In genomic region chr5:116004271-116004670, GRCm38 (mm10) we compare ENCODE assay signal across 17 mouse cellular contexts. TPM values are rescaled to one million over a fixed set of nuclear protein-coding genes. Genes with fewer than 3 reads are reported as not detected.
A peak's percentile ranks its signal among the peaks of the same experiment; 100 is the strongest.
DNase-seq lines count a peak whose midpoint lies in the region; ATAC-seq and TF ChIP-seq lines count a peak whose summit lies in the region.
"Had no signal": no experiment of that assay in that cellular context is flagged by ENCODE, and none has a peak within 500 bp of the region (broad histone marks: within the 10 kb centered on the region; RNA-seq: fewer than 3 reads in every experiment).

No protein-coding gene starts in this region.

- DNase-seq in hindbrain, embryonic 11.5 days (ENCODE audit: low spot score): no peak
- no peak for DNase-seq in midbrain, embryonic 14.5 days
- no peak for DNase-seq in midbrain, embryonic 11.5 days (ENCODE audit: low spot score, missing footprints)
- DNase-seq in layer of hippocampus, adult 2 months (ENCODE audit: low spot score in 2 of 2): peak; percentile 56 to 62
- no peak for DNase-seq in spleen, postnatal 14 days (ENCODE audit: low spot score in 2 of 2)
- DNase-seq: cerebellum, adult 9-11 months; liver, postnatal 0 days; lung, postnatal 14 days; retina, postnatal 1 day; thymus, postnatal 14 days had no signal

- H3K27me3 ChIP-seq in hindbrain, embryonic 13.5 days: no peaks in the 10 kb centered on the region
- H3K27me3 ChIP-seq in hindbrain, embryonic 11.5 days (ENCODE audit: control insufficient read depth, insufficient read depth, low read length): no peaks in the 10 kb centered on the region
- no peaks in the 10 kb centered on the region for H3K27me3 ChIP-seq in midbrain, embryonic 14.5 days (ENCODE audit: control insufficient read depth, insufficient read depth, low read length)
- H3K27me3 ChIP-seq in midbrain, embryonic 11.5 days (ENCODE audit: control insufficient read depth, insufficient read depth, low read length): no peaks in the 10 kb centered on the region
- H3K27me3 ChIP-seq in neural tube, embryonic 15.5 days (replicated peaks): no peaks in the 10 kb centered on the region
- H3K27me3 ChIP-seq: embryonic facial prominence, embryonic 15.5 days; limb, embryonic 15.5 days; megakaryocyte, embryonic 14.5 days had no signal

- WGBS in hindbrain, embryonic 13.5 days: 70% methylated on average over 10 of the region's 10 CpGs
- 83% methylated on average over 10 of the region's 10 CpGs for WGBS in hindbrain, embryonic 11.5 days
- 81% methylated on average over 10 of the region's 10 CpGs for WGBS in midbrain, embryonic 14.5 days
- WGBS in midbrain, embryonic 11.5 days: 87% methylated on average over 10 of the region's 10 CpGs
- WGBS in neural tube, embryonic 15.5 days: 73% methylated on average over 10 of the region's 10 CpGs

- H3K4me1 ChIP-seq in hindbrain, embryonic 13.5 days (replicated peaks): peaks cover 14% of the 10 kb centered on the region
- no peaks in the 10 kb centered on the region for H3K4me1 ChIP-seq in hindbrain, embryonic 11.5 days (replicated peaks; ENCODE audit: control insufficient read depth, insufficient read depth, low read length)
- H3K4me1 ChIP-seq in midbrain, embryonic 14.5 days (ENCODE audit: control insufficient read depth, insufficient read depth, low read length): no peaks in the 10 kb centered on the region
- H3K4me1 ChIP-seq in midbrain, embryonic 11.5 days (ENCODE audit: control insufficient read depth, insufficient read depth, low read length): no peaks in the 10 kb centered on the region
- peaks cover 18% of the 10 kb centered on the region for H3K4me1 ChIP-seq in neural tube, embryonic 15.5 days
- H3K4me1 ChIP-seq: embryonic facial prominence, embryonic 15.5 days; limb, embryonic 15.5 days had no signal

- ATAC-seq in hindbrain, embryonic 13.5 days (ENCODE audit: low FRiP score): no peak
- no peak for ATAC-seq in hindbrain, embryonic 11.5 days (ENCODE audit: low FRiP score)
- no peak for ATAC-seq in midbrain, embryonic 14.5 days (ENCODE audit: low FRiP score, low TSS enrichment)
- ATAC-seq in midbrain, embryonic 11.5 days (ENCODE audit: low FRiP score): no peak
- 0 out of 2 replicates have a peak, but pooled peaks have one; percentile 50 for ATAC-seq in neural tube, embryonic 15.5 days (ENCODE audit: low FRiP score)
- ATAC-seq in activated CD4-positive, CD25-positive, alpha-beta regulatory T cell, adult 4 months: no peak
- ATAC-seq: liver, postnatal 0 days had no signal

- peak overlapping the region; percentile 30 for H3K27ac ChIP-seq in hindbrain, embryonic 13.5 days
- H3K27ac ChIP-seq in hindbrain, embryonic 11.5 days (ENCODE audit: low read depth, low read length): no peak overlapping the region
- H3K27ac ChIP-seq in midbrain, embryonic 14.5 days (replicated peaks; ENCODE audit: low read depth, low read length): no peak overlapping the region
- no peak overlapping the region for H3K27ac ChIP-seq in midbrain, embryonic 11.5 days (ENCODE audit: low read depth, low read length)
- peak overlapping the region; percentile 64 for H3K27ac ChIP-seq in layer of hippocampus, adult 2 months
- peak overlapping the region; percentile 33; the same call in 1 of the 2 replicates for H3K27ac ChIP-seq in neural tube, embryonic 15.5 days (replicated peaks)
- H3K27ac ChIP-seq: embryonic facial prominence, embryonic 15.5 days; limb, embryonic 15.5 days; stomach, postnatal 0 days had no signal

- peaks cover 8% of the 10 kb centered on the region for H3K36me3 ChIP-seq in hindbrain, embryonic 13.5 days
- H3K36me3 ChIP-seq in hindbrain, embryonic 11.5 days (ENCODE audit: control insufficient read depth, insufficient read depth, low read length): no peaks in the 10 kb centered on the region
- H3K36me3 ChIP-seq in midbrain, embryonic 14.5 days (ENCODE audit: control insufficient read depth, insufficient read depth, low read length): no peaks in the 10 kb centered on the region; the same call in 1 of the 2 replicates
- H3K36me3 ChIP-seq in midbrain, embryonic 11.5 days (ENCODE audit: control insufficient read depth, insufficient read depth, low read length): peaks cover 2% of the 10 kb centered on the region
- no peaks in the 10 kb centered on the region for H3K36me3 ChIP-seq in neural tube, embryonic 15.5 days
- H3K36me3 ChIP-seq: limb, embryonic 15.5 days had no signal

- peak overlapping the region; percentile 26; the same call in 1 of the 2 replicates for H3K4me2 ChIP-seq in hindbrain, embryonic 13.5 days
- no peak overlapping the region for H3K4me2 ChIP-seq in hindbrain, embryonic 11.5 days (replicated peaks; ENCODE audit: low read depth, low read length)
- H3K4me2 ChIP-seq in midbrain, embryonic 14.5 days (ENCODE audit: low read length): peak overlapping the region; percentile 5; the same call in 1 of the 2 replicates
- no peak overlapping the region for H3K4me2 ChIP-seq in midbrain, embryonic 11.5 days
- H3K4me2 ChIP-seq in neural tube, embryonic 15.5 days: peak overlapping the region; percentile 28
- H3K4me2 ChIP-seq: embryonic facial prominence, embryonic 15.5 days; limb, embryonic 15.5 days had no signal

- H3K9me3 ChIP-seq in hindbrain, embryonic 13.5 days: no peaks in the 10 kb centered on the region
- no peaks in the 10 kb centered on the region for H3K9me3 ChIP-seq in hindbrain, embryonic 11.5 days (ENCODE audit: control insufficient read depth, low read length)
- H3K9me3 ChIP-seq in midbrain, embryonic 14.5 days (ENCODE audit: control insufficient read depth, low read length): no peaks in the 10 kb centered on the region
- no peaks in the 10 kb centered on the region for H3K9me3 ChIP-seq in midbrain, embryonic 11.5 days (ENCODE audit: control insufficient read depth, low read length)
- H3K9me3 ChIP-seq in neural tube, embryonic 15.5 days (replicated peaks): no peaks in the 10 kb centered on the region
- H3K9me3 ChIP-seq: embryonic facial prominence, embryonic 15.5 days; limb, embryonic 15.5 days; megakaryocyte, embryonic 14.5 days had no signal

- no peak overlapping the region for H3K4me3 ChIP-seq in hindbrain, embryonic 13.5 days
- no peak overlapping the region for H3K4me3 ChIP-seq in hindbrain, embryonic 11.5 days (ENCODE audit: low read depth, low read length)
- H3K4me3 ChIP-seq in midbrain, embryonic 14.5 days (replicated peaks; ENCODE audit: low read depth, low read length): no peak overlapping the region
- H3K4me3 ChIP-seq in midbrain, embryonic 11.5 days (ENCODE audit: low read depth, low read length): no peak overlapping the region
- H3K4me3 ChIP-seq in layer of hippocampus, adult 2 months: no peak overlapping the region
- H3K4me3 ChIP-seq in neural tube, embryonic 15.5 days (replicated peaks): no peak overlapping the region
- H3K4me3 ChIP-seq: embryonic facial prominence, embryonic 15.5 days; limb, embryonic 15.5 days; megakaryocyte, embryonic 14.5 days had no signal

- TF ChIP-seq CTCF in layer of hippocampus, adult 2 months (conservative IDR thresholded peaks at IDR 0.05): no peak

- no peak overlapping the region for H3K9ac ChIP-seq in hindbrain, embryonic 13.5 days
- H3K9ac ChIP-seq in hindbrain, embryonic 11.5 days (ENCODE audit: low read depth, low read length): no peak overlapping the region
- H3K9ac ChIP-seq in midbrain, embryonic 14.5 days (replicated peaks; ENCODE audit: low read length): no peak overlapping the region
- no peak overlapping the region for H3K9ac ChIP-seq in midbrain, embryonic 11.5 days (ENCODE audit: low read length)
- H3K9ac ChIP-seq in neural tube, embryonic 15.5 days (replicated peaks): no peak overlapping the region
- H3K9ac ChIP-seq: embryonic facial prominence, embryonic 15.5 days; limb, embryonic 15.5 days; liver, postnatal 0 days had no signal

RNA-seq across cellular contexts. Expression of gene Prkab1, which starts 20.0 kb away (rescaled TPM):
- 54.8 and 55.0 TPM in 2 replicates for polyA plus RNA-seq in hindbrain, embryonic 13.5 days (2015; fragmentation: Nextera tagmentation; extraction: Ambion mirVana)
- 44.8 and 54.3 TPM in 2 replicates for polyA plus RNA-seq in hindbrain, embryonic 11.5 days (2014; fragmentation: Nextera tagmentation; extraction: Ambion mirVana)
- polyA plus RNA-seq in midbrain, embryonic 14.5 days (2014; fragmentation: Nextera tagmentation; extraction: Ambion mirVana): 46.7 and 49.1 TPM in 2 replicates
- 48.4 and 55.4 TPM in 2 replicates for polyA plus RNA-seq in midbrain, embryonic 11.5 days (2014; fragmentation: Nextera tagmentation; extraction: Ambion mirVana)
- total RNA-seq in layer of hippocampus, adult 2 months (2021): 10 to 100 TPM; 19.4 to 19.7 TPM
- polyA plus RNA-seq in neural tube, embryonic 15.5 days (2015; fragmentation: Nextera tagmentation; extraction: Ambion mirVana): 50.1 and 53.6 TPM in 2 replicates
- polyA plus RNA-seq in activated CD4-positive, CD25-positive, alpha-beta regulatory T cell, adult 4 months (2017; shearing (Covaris generic)): 10 to 100 TPM; 36.1 to 43.3 TPM

Comparison
In these comparisons a context has a peak if more than half of its experiments do, and no peak if none do; other contexts are left out.
1. H3K27ac ChIP-seq: peak in hindbrain, embryonic 13.5 days (single experiment), layer of hippocampus, adult 2 months (single experiment) and neural tube, embryonic 15.5 days (single experiment); none in hindbrain, embryonic 11.5 days (single experiment), midbrain, embryonic 14.5 days (single experiment) and midbrain, embryonic 11.5 days (single experiment).
2. H3K4me2 ChIP-seq: peak in hindbrain, embryonic 13.5 days (single experiment), midbrain, embryonic 14.5 days (single experiment) and neural tube, embryonic 15.5 days (single experiment); none in hindbrain, embryonic 11.5 days (single experiment) and midbrain, embryonic 11.5 days (single experiment).
3. DNase-seq: peak in layer of hippocampus, adult 2 months (2 of 2); none in hindbrain, embryonic 11.5 days (single experiment), midbrain, embryonic 14.5 days (single experiment), midbrain, embryonic 11.5 days (single experiment) and spleen, postnatal 14 days (0 of 2).